In genomic region chr5:144183647-144184335, GRCm38 (mm10) we compare ENCODE assay signal across 12 mouse cellular contexts. TPM values are rescaled to one million over a fixed set of nuclear protein-coding genes. Genes with fewer than 3 reads are reported as not detected.
DNase-seq lines count a peak whose midpoint lies in the region; ATAC-seq and TF ChIP-seq lines count a peak whose summit lies in the region.
"Had no signal": no experiment of that assay in that cellular context is flagged by ENCODE, and none has a peak within 500 bp of the region (broad histone marks: within the 10 kb centered on the region; RNA-seq: fewer than 3 reads in every experiment).

No protein-coding gene starts in this region.

- no peaks in the 10 kb centered on the region for H3K27me3 ChIP-seq in kidney, embryonic 14.5 days (ENCODE audit: control insufficient read depth, insufficient read depth, low read length)
- no peaks in the 10 kb centered on the region for H3K27me3 ChIP-seq in Patski
- no peaks in the 10 kb centered on the region for H3K27me3 ChIP-seq in lung, embryonic 15.5 days
- H3K27me3 ChIP-seq in splenic B cell, adult 2 months (ENCODE audit: control insufficient read depth, insufficient read depth, low read length, poor library complexity, severe bottlenecking): no peaks in the 10 kb centered on the region
- no peaks in the 10 kb centered on the region for H3K27me3 ChIP-seq in forebrain, embryonic 10.5 days (ENCODE audit: poor library complexity, severe bottlenecking)
- H3K27me3 ChIP-seq: embryonic facial prominence, embryonic 12.5 days; liver, embryonic 15.5 days; neural tube, embryonic 12.5 days had no signal

- no peak overlapping the region for H3K9ac ChIP-seq in kidney, embryonic 14.5 days (ENCODE audit: low read depth, low read length)
- no peak overlapping the region for H3K9ac ChIP-seq in lung, embryonic 15.5 days
- H3K9ac ChIP-seq: embryonic facial prominence, embryonic 12.5 days; liver, embryonic 15.5 days; neural tube, embryonic 12.5 days had no signal

- no peak overlapping the region for H3K4me2 ChIP-seq in kidney, embryonic 14.5 days (replicated peaks; ENCODE audit: low read depth, low read length)
- H3K4me2 ChIP-seq in lung, embryonic 15.5 days: no peak overlapping the region
- H3K4me2 ChIP-seq: embryonic facial prominence, embryonic 12.5 days; liver, embryonic 15.5 days; neural tube, embryonic 12.5 days had no signal

- no peak for DNase-seq in kidney, postnatal 10 days
- peak; percentile 58 for DNase-seq in Patski (ENCODE audit: low read depth, low spot score)
- peak; percentile 62 for DNase-seq in splenic B cell, adult 2 months (ENCODE audit: low read depth, low spot score)
- DNase-seq in left cerebral cortex, postnatal 4 days: no peak
- no peak for DNase-seq in adrenal gland, postnatal 14 days
- DNase-seq in forebrain, embryonic 10.5 days (ENCODE audit: extremely low spot score, low spot score): no peak

- no peak overlapping the region for H3K4me3 ChIP-seq in kidney, embryonic 14.5 days (ENCODE audit: low read length)
- H3K4me3 ChIP-seq in lung, embryonic 15.5 days: no peak overlapping the region
- no peak overlapping the region for H3K4me3 ChIP-seq in forebrain, embryonic 10.5 days
- H3K4me3 ChIP-seq: embryonic facial prominence, embryonic 12.5 days; liver, embryonic 15.5 days; neural tube, embryonic 12.5 days had no signal

- no peak for TF ChIP-seq CTCF in Patski (IDR thresholded peaks at IDR 0.05)

- H3K36me3 ChIP-seq in kidney, embryonic 14.5 days (ENCODE audit: control insufficient read depth, insufficient read depth, low read length): peaks cover 9% of the 10 kb centered on the region; the same call in 1 of the 2 replicates
- H3K36me3 ChIP-seq in lung, embryonic 15.5 days: peaks cover 16% of the 10 kb centered on the region
- no peaks in the 10 kb centered on the region; the same call in 1 of the 2 replicates for H3K36me3 ChIP-seq in splenic B cell, adult 2 months (ENCODE audit: control insufficient read depth, insufficient read depth, low read length, poor library complexity, severe bottlenecking)
- peaks cover 82% of the 10 kb centered on the region for H3K36me3 ChIP-seq in forebrain, embryonic 10.5 days (replicated peaks)

- CTCF ChIA-PET in Patski (lab: Charles Lee): no interaction called here

- H3K9me3 ChIP-seq in kidney, embryonic 14.5 days (ENCODE audit: control insufficient read depth, low read length): no peaks in the 10 kb centered on the region
- H3K9me3 ChIP-seq in lung, embryonic 15.5 days: no peaks in the 10 kb centered on the region
- H3K9me3 ChIP-seq in forebrain, embryonic 10.5 days: no peaks in the 10 kb centered on the region
- H3K9me3 ChIP-seq: embryonic facial prominence, embryonic 12.5 days; liver, embryonic 15.5 days; neural tube, embryonic 12.5 days had no signal

- 40% methylated on average over 7 of the region's 7 CpGs for WGBS in kidney, embryonic 14.5 days
- 52% methylated on average over 7 of the region's 7 CpGs for WGBS in lung, embryonic 15.5 days
- WGBS in forebrain, embryonic 10.5 days: 91% methylated on average over 7 of the region's 7 CpGs

- no peaks in the 10 kb centered on the region for H3K4me1 ChIP-seq in kidney, embryonic 14.5 days (ENCODE audit: control insufficient read depth, insufficient read depth, low read length)
- peaks cover 25% of the 10 kb centered on the region for H3K4me1 ChIP-seq in lung, embryonic 15.5 days
- H3K4me1 ChIP-seq in forebrain, embryonic 10.5 days: no peaks in the 10 kb centered on the region
- H3K4me1 ChIP-seq: embryonic facial prominence, embryonic 12.5 days had no signal

- intact Hi-C loops in left cerebral cortex, postnatal 4 days (cut with DNase I): no loop called here

- in situ Hi-C loops in Patski (cut with MboI; ENCODE audit: low pct_unique_long_range_greater_than_20kb): no loop called here

- ATAC-seq in kidney, embryonic 14.5 days (ENCODE audit: low FRiP score, low TSS enrichment): peak; percentile 51; the same call in 1 of the 2 replicates
- ATAC-seq in Patski: peak; percentile 55
- ATAC-seq in lung, embryonic 15.5 days (ENCODE audit: borderline replicate concordance, extremely low read depth, low FRiP score, low TSS enrichment): peak; percentile 37; the same call in 1 of the 2 replicates
- ATAC-seq: hindbrain, embryonic 16.5 days had no signal

- H3K27ac ChIP-seq in kidney, embryonic 14.5 days (ENCODE audit: low read depth, low read length): 0 out of 2 replicates have a peak overlapping the region, but pooled peaks have one; percentile 32
- H3K27ac ChIP-seq in lung, embryonic 15.5 days: peak overlapping the region; percentile 31; the same call in 1 of the 2 replicates
- H3K27ac ChIP-seq in forebrain, embryonic 10.5 days: no peak overlapping the region
- H3K27ac ChIP-seq: embryonic facial prominence, embryonic 12.5 days; liver, embryonic 15.5 days; neural tube, embryonic 12.5 days had no signal

- POLR2A ChIA-PET in Patski (lab: Charles Lee): no interaction called here

RNA-seq across cellular contexts. Expression of gene Bhlha15, which starts 6.3 kb away (rescaled TPM):
- 0.28 TPM in 1 of 2 replicates, not detected in the other for polyA plus RNA-seq in kidney, embryonic 14.5 days (2014; fragmentation: Nextera tagmentation; extraction: Ambion mirVana)
- polyA plus RNA-seq in Patski (2021): 0.03 TPM
- 0.44 and 0.46 TPM in 2 replicates for polyA plus RNA-seq in lung, embryonic 15.5 days (2015; fragmentation: Nextera tagmentation; extraction: Ambion mirVana)
- total RNA-seq in left cerebral cortex, postnatal 4 days (2021): under 1 TPM; 0.38 to 0.42 TPM
- 0.63 and 1.1 TPM in 2 replicates for total RNA-seq in adrenal gland, postnatal 14 days (2021)
- 0.12 and 0.23 TPM in 2 replicates for polyA plus RNA-seq in forebrain, embryonic 10.5 days (2016; fragmentation: Nextera tagmentation; extraction: Ambion mirVana)

RNA-seq across cellular contexts. Expression of gene Tecpr1, which starts 39.6 kb away (rescaled TPM):
- polyA plus RNA-seq in kidney, embryonic 14.5 days (2014; fragmentation: Nextera tagmentation; extraction: Ambion mirVana): 13.9 and 16.4 TPM in 2 replicates
- polyA plus RNA-seq in Patski (2021): 32.8 TPM
- 21.2 and 25.1 TPM in 2 replicates for polyA plus RNA-seq in lung, embryonic 15.5 days (2015; fragmentation: Nextera tagmentation; extraction: Ambion mirVana)
- total RNA-seq in left cerebral cortex, postnatal 4 days (2021): 10 to 100 TPM; 72.6 to 83.1 TPM
- total RNA-seq in adrenal gland, postnatal 14 days (2021): 79.1 and 89.2 TPM in 2 replicates
- polyA plus RNA-seq in forebrain, embryonic 10.5 days (2016; fragmentation: Nextera tagmentation; extraction: Ambion mirVana): 18.1 and 19.9 TPM in 2 replicates

Comparison
In these comparisons a context has a peak if more than half of its experiments do, and no peak if none do; other contexts are left out.
1. DNase-seq: peak in Patski (single experiment) and splenic B cell, adult 2 months (single experiment); none in kidney, postnatal 10 days (single experiment), left cerebral cortex, postnatal 4 days (single experiment), adrenal gland, postnatal 14 days (single experiment) and forebrain, embryonic 10.5 days (single experiment).
2. Peak in every context shown above with its lines, with median percentiles within 50 percentile points of each other: ATAC-seq.